Mouse (Mus musculus): Measurements from ENCODE around the gene Cs. TPM values are rescaled to one million over a fixed set of nuclear protein-coding genes. Genes with fewer than 3 reads are reported as not detected.
A peak's percentile ranks its signal among the peaks of the same experiment; 100 is the strongest.
"Not testable (repeated sequence)": the region's sequence is repeated elsewhere in the genome, so short reads cannot be mapped to it uniquely, and the experiment has no call there.

The Cs gene
- total RNA-seq, 2 experiments from 2014 or later = 287 to 288 TPM

DNA sequence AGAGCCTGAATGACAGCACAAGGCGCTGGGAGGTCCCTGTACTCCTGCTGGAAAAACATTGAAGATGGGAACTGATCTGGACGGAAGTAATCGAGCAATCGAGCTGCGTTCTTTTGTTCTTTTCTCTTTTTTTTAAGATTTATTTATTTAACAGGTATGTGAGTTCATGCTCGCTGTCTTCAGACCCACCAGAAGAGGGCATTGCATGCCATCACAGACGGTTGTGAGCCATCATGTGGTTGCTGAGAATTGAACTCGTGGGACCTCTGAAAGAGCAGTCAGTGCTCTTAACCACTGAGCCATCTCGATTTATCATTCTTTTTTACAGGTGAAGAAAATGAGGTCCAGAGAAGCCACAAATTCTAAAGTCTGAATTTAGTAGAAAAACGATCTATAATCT, 9.9 kb upstream of the Cs start:
- intact Hi-C loops (cut with DNase I) = no loop called here
- DNase-seq (ENCODE audit: extremely low spot score in 1 of 2, low spot score in 2 of 2) = no peak

DNA sequence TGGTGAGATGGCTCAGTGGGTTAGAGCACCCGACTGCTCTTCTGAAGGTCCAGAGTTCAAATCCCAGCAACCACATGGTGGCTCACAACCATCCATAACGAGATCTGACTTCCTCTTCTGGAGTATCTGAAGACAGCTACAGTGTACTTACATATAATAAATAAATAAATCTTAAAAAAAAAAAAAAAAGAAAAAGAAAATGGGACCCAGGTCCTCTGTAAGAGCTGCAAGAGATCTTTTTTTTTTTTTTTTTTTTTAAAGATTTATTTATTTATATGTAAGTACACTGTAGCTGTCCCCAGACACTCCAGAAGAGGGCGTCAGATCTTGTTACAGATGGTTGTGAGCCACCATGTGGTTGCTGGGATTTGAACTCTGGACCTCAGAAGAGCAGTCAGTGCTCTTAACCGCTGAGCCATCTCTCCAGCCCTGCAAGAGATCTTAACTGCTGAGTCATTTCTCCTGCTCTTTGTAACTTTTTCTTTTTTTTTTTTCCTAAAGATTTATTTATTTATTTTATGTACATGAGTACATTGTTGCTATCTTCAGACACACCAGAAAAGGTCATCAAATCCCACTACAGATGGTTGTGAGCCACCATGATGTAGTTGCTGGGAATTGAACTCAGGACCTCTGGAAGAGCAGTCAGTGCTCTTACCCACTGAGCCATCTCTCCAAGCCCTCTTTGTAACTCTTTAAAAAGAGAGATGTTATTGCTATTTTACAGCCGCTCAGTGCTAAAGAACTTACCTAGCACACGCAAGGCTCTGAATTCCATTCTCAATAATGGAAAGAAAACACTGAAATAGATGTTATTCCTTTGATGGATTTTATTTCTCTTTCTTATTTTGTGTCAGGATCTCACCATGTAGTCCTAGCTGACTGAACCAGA, 4.9 kb upstream of the Cs start:
- not testable (repeated sequence) for DNase-seq (ENCODE audit: extremely low spot score in 1 of 2, low spot score in 2 of 2)
- intact Hi-C loops (cut with DNase I) = loop anchor here (10.0 kb wide), 1 partner anchor 122 kb away; the partner anchor contains the start of gene Smarcc2

DNA sequence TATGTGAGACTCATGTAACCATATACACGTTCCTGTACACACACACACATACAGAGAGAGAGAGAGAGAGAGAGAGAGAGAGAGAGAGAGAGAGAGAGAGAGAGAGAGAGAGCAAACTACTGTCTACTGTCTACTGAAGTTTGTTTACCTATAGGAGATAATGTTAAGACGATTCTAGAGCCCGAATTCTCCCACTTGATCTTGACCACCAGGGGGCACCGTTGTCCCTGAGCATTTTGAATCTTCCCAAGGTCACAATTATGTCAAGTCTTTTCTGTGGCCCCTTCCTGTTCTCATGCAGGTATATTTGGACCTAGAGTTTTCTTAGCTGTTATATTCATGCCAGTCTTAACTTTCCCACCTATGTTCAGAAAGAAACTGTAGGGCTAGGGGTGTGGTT, 2.0 kb upstream of the Cs start:
- intact Hi-C loops (cut with DNase I) = loop anchor here (10.0 kb wide), 1 partner anchor 119 kb away; the partner anchor contains the start of gene Smarcc2
- DNase-seq (ENCODE audit: extremely low spot score in 1 of 2, low spot score in 2 of 2) = peak in 1 of 2 experiments; percentile 69

DNA sequence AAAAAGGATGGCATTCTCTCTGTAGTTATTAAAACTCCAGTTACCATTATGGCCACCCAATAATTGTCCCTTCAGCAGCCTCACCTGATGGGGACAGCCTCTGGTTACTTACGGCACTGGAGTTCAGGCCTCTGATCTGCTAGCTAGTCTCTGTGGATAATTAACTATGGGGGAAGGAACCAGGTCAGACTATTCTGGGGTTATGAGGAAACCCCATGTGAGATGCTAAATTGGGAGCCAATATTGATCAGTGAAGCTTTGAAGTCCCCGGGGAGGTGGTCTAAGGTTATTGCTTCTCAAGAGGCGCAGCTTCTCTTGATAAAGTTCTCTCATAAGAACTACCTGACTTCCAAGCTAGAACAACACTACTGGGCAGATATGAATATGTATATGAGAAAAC, 1.3 kb upstream of the Cs start:
- intact Hi-C loops (cut with DNase I) = loop anchor here (10.0 kb wide), 1 partner anchor 119 kb away; the partner anchor contains the start of gene Smarcc2
- no peak for DNase-seq (ENCODE audit: extremely low spot score in 1 of 2, low spot score in 2 of 2)

DNA sequence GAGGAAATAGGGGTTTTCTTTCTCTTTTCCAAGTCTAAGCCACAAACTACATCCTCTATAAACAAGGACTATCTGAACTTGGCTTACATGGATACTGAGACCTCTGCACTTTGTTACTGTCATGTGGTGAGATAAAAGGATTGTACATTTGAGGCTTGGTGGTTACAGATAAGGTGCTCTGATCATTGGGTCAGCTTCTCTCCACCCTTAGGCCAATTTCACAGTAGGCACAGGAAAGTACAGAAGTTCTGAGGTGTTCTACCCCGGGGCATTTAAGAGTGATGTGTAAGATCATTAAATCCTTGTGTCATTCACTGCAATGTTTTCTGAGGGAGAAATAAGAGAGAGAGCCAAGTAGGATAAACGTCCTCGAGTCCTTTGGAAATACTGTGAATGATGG, 937 bp upstream of the Cs start:
- no peak for DNase-seq (ENCODE audit: extremely low spot score in 1 of 2, low spot score in 2 of 2)
- intact Hi-C loops (cut with DNase I) = loop anchor here (10.0 kb wide), 1 partner anchor 118 kb away; the partner anchor contains the start of gene Smarcc2

DNA sequence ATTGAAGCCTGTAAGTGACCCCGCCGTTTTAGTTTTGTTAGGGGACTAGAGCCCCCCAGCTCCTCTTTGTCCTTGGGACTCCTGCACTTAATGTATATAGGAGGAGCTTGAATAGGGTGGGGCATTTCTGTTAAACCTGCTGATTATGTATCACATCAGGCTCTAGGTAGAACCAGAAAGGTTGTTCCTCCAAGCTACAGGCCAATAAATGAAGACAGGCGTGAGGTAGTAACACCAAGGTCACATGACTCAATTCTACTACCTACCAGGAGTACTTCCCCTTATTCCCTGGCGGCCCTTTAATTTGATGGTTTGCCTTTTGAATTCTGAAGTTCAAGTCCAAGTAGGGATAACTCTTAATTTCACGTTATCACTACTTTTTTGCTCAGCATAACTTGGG, 881 bp downstream of the Cs start:
- intact Hi-C loops (cut with DNase I) = loop anchor here (10.0 kb wide), 1 partner anchor 116 kb away; the partner anchor contains the start of gene Smarcc2
- DNase-seq (ENCODE audit: extremely low spot score in 1 of 2, low spot score in 2 of 2) = no peak

DNA sequence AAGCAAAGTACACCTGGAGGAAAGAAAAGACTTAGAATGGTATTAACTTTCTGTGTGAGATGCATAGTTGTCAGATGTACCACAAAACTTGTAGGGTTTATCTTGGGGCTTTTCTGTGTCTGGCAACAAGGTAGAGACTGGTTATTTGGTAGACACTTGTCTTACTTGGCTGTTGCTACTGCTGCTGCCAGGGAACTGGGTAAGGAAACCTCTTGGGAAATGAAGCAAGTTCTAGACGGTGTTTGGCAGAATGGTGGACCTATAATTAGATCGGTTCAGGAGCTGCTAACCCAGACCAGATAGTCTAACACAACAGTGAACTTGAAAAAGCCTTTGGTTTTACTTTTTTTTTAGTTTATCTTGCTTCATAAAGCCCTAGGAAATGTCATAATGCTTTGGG, 1.4 kb downstream of the Cs start:
- intact Hi-C loops (cut with DNase I) = loop anchor here (10.0 kb wide), 1 partner anchor 116 kb away; the partner anchor contains the start of gene Smarcc2
- no peak for DNase-seq (ENCODE audit: extremely low spot score in 1 of 2, low spot score in 2 of 2)

DNA sequence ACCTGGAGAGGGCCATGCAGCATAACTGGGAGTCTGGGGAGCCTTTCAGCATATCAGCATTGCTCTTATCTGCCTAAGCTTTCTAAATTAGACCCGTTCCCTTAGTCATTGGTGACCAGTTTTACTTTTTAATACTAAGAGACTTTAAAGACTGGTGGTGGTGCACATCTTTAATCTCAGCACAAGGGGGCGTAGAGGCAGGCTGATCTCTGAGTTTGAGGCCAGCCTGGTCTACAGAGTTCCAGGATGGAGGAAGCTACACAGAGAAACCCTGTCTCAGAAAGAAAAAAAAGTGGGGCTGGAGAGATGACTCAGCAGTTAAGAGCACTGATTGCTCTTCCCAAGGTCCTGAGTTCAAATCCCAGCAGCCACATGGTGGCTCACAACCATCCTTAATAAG, 2.7 kb downstream of the Cs start:
- DNase-seq (ENCODE audit: extremely low spot score in 1 of 2, low spot score in 2 of 2) = no peak
- intact Hi-C loops (cut with DNase I) = no loop called here

DNA sequence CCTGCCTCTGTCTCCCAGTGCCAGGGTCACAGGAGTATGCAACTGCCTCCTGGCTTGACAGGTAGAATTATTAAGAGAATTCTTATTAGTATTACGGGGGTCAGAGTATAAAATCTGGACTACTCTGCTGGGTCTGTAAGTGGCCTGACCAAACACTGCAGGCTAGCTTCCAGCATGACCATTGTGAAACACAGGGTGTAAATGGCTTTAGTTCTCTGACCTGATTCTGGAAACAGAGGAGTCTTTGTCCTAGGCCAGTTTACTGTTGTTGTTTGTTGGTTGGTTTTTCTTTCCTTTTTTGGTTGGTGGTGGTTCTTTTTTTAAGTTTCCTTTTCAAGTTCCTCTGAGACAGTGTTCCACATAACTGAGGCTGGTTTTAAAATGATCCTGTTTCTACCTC, 5.9 kb downstream of the Cs start:
- DNase-seq (ENCODE audit: extremely low spot score in 1 of 2, low spot score in 2 of 2) = no peak
- intact Hi-C loops (cut with DNase I) = no loop called here

DNA sequence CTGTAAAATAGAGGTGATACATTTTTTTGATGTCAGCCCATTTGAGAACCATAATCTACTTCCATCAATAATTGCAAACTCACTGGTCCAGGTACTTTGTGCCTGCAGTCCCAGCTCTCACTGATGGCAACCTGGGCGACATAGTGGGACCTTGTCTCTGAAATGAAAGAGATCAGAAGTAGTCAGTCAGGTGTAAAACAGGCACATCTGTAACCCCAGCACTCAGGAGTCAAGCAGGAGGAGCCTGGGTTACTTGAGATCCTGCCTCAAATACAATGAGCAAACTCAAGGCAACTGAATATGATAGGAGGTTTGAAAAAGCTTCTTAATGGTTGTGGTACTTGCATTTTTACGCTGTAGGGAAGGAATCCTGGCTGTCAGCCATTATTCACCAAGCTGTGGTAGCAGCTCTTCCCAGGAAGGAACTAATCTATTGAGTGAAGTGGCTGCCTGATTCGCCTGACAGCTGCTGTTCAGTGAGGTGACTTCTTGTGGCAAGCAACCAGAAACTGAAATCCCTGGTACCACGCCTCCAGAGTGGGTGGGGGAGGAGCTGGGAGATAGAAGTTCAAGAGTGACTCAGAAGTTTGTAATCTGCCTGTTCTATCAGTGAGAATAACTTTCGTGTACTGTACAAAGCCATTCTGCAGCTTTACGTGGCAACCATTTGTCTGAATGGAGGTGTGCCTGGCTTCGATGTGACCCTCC, 7.2 kb downstream of the Cs start:
- peak; percentile 64 to 66 for DNase-seq (ENCODE audit: extremely low spot score in 1 of 2, low spot score in 2 of 2)
- intact Hi-C loops (cut with DNase I) = no loop called here

DNA sequence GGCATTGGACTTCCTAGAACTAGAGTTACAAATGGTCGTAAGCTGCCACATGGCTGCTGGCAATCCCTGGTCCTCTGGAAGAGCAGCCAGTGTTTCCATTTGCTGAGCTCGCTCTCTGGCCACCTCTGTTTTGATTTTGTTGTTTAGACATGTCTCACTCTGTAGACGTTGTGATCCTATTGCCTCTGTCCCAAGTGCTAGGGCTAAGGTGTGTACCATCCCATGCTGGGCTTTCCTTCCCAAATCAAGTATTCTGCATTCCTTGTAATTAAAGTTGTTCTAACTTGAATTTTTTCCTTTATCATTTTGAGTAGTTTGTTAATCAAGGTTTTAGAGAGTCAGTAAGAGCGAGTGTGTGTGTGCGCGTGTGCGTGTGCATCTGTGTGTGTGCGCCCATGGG, 10.0 kb downstream of the Cs start:
- intact Hi-C loops (cut with DNase I) = no loop called here
- no peak for DNase-seq (ENCODE audit: extremely low spot score in 1 of 2, low spot score in 2 of 2)

DNA sequence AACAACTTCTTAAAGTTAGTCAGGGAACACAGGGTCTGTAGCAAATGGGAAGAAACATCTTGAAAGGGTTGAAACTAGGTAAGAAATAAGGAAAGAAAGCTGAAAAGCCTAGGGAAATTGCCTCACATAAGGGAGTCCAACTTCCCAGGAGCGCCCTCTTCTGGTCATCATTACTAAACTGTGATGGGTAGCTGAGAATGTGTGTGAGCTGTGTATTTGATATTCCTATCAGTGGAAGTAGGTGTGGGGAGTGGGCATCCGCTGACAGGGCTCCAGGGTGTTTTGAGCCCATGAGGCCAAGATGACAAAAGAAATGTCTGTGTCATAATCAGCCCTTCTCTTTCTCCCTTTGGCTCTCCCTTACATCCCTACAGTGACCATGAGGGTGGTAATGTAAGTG, 21.3 kb downstream of the Cs start:
- DNase-seq (ENCODE audit: extremely low spot score in 1 of 2, low spot score in 2 of 2) = peak in 1 of 2 experiments; percentile 58
- intact Hi-C loops (cut with DNase I) = no loop called here

DNA sequence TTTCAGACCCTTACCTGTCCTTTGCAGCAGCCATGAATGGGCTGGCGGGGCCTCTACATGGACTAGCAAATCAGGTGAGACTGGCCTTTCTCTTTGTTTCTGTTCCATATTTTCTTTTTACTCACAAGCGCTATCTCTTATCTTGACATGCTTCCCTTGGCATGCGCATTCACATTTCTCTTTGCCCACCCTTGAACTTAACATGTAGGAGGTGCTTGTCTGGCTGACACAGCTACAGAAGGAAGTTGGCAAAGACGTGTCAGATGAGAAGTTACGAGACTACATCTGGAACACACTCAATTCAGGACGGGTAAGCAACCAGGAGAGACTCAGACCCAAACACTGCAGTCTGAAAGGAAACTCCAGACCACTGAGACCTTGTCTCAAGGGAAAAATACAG, 21.7 kb downstream of the Cs start:
- intact Hi-C loops (cut with DNase I) = no loop called here
- DNase-seq (ENCODE audit: extremely low spot score in 1 of 2, low spot score in 2 of 2) = no peak

DNA sequence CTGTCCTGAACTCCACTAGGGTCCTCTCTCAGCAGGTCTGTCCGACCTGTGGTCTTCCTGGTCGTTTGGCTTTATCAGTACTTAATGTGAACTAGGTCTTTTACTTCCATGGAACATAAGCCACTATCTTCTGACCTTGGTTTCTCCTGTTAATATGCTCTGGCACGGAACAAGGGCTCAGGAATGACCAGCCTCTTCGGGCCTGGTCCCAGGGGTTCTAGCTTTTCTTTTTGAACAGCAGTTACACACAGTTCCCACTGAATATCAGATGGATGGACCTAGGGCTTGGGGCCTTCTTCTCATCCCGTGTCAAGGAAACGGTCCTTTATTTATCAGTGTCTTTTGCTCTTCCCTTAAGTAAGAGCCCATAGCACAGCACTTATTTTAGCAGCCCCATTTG, 24.3 kb downstream of the Cs start:
- intact Hi-C loops (cut with DNase I) = no loop called here
- DNase-seq (ENCODE audit: extremely low spot score in 1 of 2, low spot score in 2 of 2) = no peak

DNA sequence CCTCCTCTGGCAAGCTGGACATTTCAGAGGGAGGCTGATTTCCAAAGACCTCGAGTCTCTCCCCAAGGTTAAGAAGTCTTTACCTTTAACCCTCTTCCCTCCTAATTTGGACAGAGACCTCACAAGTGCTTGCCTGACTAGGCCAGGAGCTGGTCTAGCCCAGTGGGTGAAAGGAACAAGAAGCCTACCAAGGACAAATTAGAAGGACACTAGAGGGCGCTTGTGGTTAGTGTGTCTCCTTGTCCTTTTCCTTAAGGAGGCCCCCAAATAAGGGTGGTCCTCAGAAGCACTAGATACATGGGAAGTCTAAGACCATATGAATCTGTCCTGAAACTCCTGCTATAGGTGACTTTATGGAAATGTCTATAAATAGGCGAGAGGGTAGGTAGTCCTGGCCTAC, 25.0 kb downstream of the Cs start:
- intact Hi-C loops (cut with DNase I) = no loop called here
- DNase-seq (ENCODE audit: extremely low spot score in 1 of 2, low spot score in 2 of 2) = no peak

DNA sequence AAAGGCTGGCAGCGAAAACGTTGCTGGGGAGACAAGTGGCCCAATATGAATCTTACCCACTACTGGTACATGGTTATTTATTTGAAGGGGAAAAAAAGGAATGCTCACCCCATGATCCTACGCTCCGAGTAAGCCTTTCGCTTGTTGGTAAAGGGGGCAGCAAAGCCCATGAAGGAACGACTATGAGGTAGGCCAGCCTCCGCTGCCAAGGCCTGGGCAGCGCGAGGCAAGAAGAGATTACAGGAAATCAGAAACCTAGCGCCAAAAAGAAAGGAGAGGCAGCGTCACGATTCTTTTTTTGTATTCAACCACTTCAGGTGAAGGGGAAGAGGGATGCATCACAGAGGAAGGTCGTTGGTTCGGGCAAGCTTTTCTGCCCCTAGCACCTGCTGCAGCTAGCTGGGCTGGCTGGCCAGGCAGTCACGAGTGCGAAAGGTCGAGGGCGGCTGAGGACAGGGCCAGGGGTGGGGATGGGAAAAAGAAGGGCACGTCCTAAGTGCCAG, 30.4 kb downstream of the Cs start:
- no peak for DNase-seq (ENCODE audit: extremely low spot score in 1 of 2, low spot score in 2 of 2)
- intact Hi-C loops (cut with DNase I) = no loop called here

DNA sequence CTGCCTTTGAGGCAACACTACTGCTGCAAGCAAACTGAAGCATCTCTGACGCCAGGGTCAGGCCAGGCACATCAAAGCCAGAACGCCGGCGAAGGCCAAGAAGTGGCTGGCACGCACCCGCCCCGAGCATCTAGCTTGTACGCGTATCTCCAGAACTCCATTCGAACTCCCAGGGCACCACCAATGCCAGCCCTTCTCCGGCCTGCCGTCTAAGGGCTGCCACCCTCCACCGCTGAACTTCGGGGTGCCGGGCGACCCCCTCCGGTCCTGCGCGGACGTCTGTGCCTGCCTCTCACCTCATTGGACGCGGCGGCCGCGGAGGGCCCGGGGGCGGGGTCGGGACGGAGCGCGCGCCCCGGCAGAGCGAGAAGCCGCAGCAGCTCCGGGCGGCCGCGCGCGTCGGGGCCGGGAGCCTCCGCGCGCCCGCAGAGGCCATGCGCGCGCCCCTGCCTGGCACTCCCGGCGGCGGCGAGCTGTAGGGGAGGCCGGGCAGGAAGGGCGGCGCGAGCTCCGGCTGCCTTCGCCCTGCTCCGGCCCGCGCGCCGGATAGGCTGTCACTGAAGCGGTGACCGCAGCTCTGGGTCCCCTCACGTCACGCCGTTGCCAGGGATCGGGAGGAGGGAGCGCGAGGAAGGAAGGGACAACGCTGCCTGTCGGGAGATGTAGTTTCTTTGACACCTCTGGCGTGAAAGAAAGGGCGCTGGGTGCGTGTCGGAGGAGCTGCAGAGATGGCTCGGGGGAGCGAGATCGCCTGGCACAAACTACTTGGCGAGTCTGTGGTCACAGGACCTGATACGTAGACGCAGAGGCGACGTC, 31.1 kb downstream of the Cs start, which contains the start of gene Coq10a:
Gene Coq10a, minus strand, starts transcription at position 596 of the 816 bp plus-strand sequence.
- intact Hi-C loops (cut with DNase I) = no loop called here

DNA sequence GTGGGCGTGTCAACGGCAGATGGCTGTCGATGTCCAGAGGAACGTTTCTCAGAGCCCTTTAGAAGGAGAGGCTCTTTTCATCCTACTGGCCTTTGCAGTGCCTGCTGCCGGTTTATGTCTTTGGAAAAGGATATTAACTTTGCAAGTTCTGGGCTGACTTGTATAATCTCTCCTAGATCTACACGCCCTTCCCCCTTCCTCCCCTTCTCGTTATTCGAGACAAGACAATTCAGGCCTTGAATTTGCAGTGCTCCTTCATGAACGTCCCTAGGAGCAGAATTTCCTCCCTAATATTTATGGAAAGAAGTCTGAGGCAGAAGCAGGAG, 31.6 kb downstream of the Cs start:
- intact Hi-C loops (cut with DNase I) = no loop called here
- no peak for DNase-seq (ENCODE audit: extremely low spot score in 1 of 2, low spot score in 2 of 2)

More for the DNA sequence above, 31.1 kb downstream of the Cs start, which contains the start of gene Coq10a:
- peak; percentile 91 to 95 for DNase-seq (ENCODE audit: extremely low spot score in 1 of 2, low spot score in 2 of 2)

DNA sequence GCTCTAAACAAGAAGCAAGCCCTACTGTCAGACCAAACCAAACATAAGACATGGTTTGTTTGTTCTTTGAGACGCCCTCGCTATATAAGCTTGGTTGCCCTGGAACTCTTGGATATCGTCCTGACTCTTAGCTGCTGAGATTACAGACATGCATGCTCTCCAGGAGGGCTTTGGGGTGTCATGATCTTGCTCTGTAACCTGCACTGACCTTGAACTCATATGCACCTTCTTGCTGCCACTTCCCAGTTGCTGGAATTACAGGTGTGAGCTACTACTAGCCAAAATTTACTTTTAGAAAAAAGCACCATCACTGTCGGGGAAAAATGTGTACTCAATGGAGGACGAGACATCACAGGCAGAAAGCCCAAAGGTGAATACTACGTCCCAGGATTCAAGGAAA, 32.1 kb downstream of the Cs start:
- no peak for DNase-seq (ENCODE audit: extremely low spot score in 1 of 2, low spot score in 2 of 2)
- intact Hi-C loops (cut with DNase I) = no loop called here
